In the genomic region with DNA sequence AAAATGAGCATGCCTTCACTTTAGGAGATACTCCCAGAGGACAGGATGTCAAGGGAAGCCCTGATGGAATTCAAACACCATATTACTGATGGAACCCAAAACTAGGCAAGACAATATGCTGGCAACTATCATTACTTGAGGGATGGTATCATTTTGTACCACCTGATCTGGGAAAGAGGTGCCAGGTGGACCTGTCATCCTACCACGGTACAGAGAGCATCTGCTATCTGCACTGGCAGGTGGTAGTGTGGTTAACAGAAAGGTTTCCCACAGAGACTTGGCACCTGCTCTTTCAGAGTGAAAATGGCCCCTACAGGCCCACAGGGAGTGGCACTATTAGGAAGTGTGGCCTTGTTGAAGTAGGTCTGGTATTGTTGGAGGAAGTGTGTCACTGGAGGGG, we compare ENCODE assay signal across 14 mouse cellular contexts.
"Had no signal": no experiment of that assay in that cellular context is flagged by ENCODE, and none has a peak within 500 bp of the region (broad histone marks: within the 10 kb centered on the region; RNA-seq: fewer than 3 reads in every experiment).

No protein-coding gene starts in this region.

- H3K4me3 ChIP-seq: left cerebral cortex, adult 2 months; limb, embryonic 13.5 days; liver, embryonic 15.5 days; midbrain, embryonic 10.5 days; myocyte; neural tube, embryonic 15.5 days had no signal

- H3K4me1 ChIP-seq: limb, embryonic 13.5 days; liver, embryonic 15.5 days; midbrain, embryonic 10.5 days; neural tube, embryonic 15.5 days had no signal

- H3K27ac ChIP-seq: left cerebral cortex, adult 2 months; limb, embryonic 13.5 days; liver, embryonic 15.5 days; midbrain, embryonic 10.5 days; neural tube, embryonic 15.5 days had no signal

- DNase-seq: kidney, postnatal 25 days; lung, embryonic 14.5 days; lung, postnatal 10 days; lung, postnatal 4 days; midbrain, embryonic 14.5 days; spleen, adult 18-20 months; thymus, adult 18-20 months; thymus, postnatal 36 days had no signal

- H3K36me3 ChIP-seq: limb, embryonic 13.5 days; liver, embryonic 15.5 days; midbrain, embryonic 10.5 days; neural tube, embryonic 15.5 days had no signal

- H3K9me3 ChIP-seq: limb, embryonic 13.5 days; liver, embryonic 15.5 days; midbrain, embryonic 10.5 days; neural tube, embryonic 15.5 days had no signal

- H3K4me2 ChIP-seq: limb, embryonic 13.5 days; liver, embryonic 15.5 days; lung, embryonic 14.5 days; neural tube, embryonic 15.5 days had no signal

- H3K9ac ChIP-seq: limb, embryonic 13.5 days; liver, embryonic 15.5 days; lung, embryonic 14.5 days; neural tube, embryonic 15.5 days had no signal

- H3K27me3 ChIP-seq: limb, embryonic 13.5 days; liver, embryonic 15.5 days; neural tube, embryonic 15.5 days had no signal
